Mouse (Mus musculus): ENCODE measurements around the gene Zfp1. TPM values are rescaled to one million over a fixed set of nuclear protein-coding genes. Genes with fewer than 3 reads are reported as not detected.

Gene Zfp1
- polyA plus RNA-seq, 1 experiment from 2014 or later: 15.9 TPM

GRCm38 (mm10) chr8:111613181-111613580, 30.0 kb upstream of the Zfp1 start:
- Histone ChIP-seq H3K9ac (ENCODE audit: low read depth, low read length) (no peak overlapping the region), H3K9me3 (replicated peaks; ENCODE audit: low read length) (no peaks in the 10 kb centered on the region), H3K27ac (no peak overlapping the region), H3K36me3 (ENCODE audit: insufficient read depth, low read length) (no peaks in the 10 kb centered on the region), H3K4me3 (replicated peaks; ENCODE audit: low read depth, low read length) (no peak overlapping the region), H3K4me2 (ENCODE audit: low read length) (no peak overlapping the region), H3K27me3 (ENCODE audit: insufficient read depth, low read length) (no peaks in the 10 kb centered on the region), H3K4me1 (replicated peaks; ENCODE audit: insufficient read depth, low read length) (no peaks in the 10 kb centered on the region)
- DNase-seq (ENCODE audit: low spot score) (no peak), ATAC-seq (replicated peaks; ENCODE audit: low FRiP score, low read depth) (no peak)
- TF ChIP-seq CTCF (IDR thresholded peaks at IDR 0.05; ENCODE audit: low read depth): no peak
- WGBS: 69% methylated on average over 5 of the region's 5 CpGs

- DNase-seq (ENCODE audit: low spot score) (no peak), ATAC-seq (replicated peaks; ENCODE audit: low FRiP score, low read depth) (no peak)
- Histone ChIP-seq H3K36me3 (ENCODE audit: insufficient read depth, low read length) (no peaks in the 10 kb centered on the region), H3K4me2 (ENCODE audit: low read length) (no peak overlapping the region), H3K4me1 (replicated peaks; ENCODE audit: insufficient read depth, low read length) (no peaks in the 10 kb centered on the region), H3K9me3 (replicated peaks; ENCODE audit: low read length) (no peaks in the 10 kb centered on the region), H3K27me3 (ENCODE audit: insufficient read depth, low read length) (no peaks in the 10 kb centered on the region), H3K4me3 (replicated peaks; ENCODE audit: low read depth, low read length) (no peak overlapping the region), H3K9ac (ENCODE audit: low read depth, low read length) (no peak overlapping the region), H3K27ac (no peak overlapping the region)
- TF ChIP-seq CTCF (IDR thresholded peaks at IDR 0.05; ENCODE audit: low read depth): no peak
- 87% methylated on average over 6 of the region's 6 CpGs for WGBS
These were observed 28.2 kb upstream of the Zfp1 start for GRCm38 (mm10) chr8:111614786-111615701.

GRCm38 (mm10) chr8:111617812-111618211, 25.4 kb upstream of the Zfp1 start:
- Histone ChIP-seq H3K9ac (ENCODE audit: low read depth, low read length) (no peak overlapping the region), H3K9me3 (replicated peaks; ENCODE audit: low read length) (no peaks in the 10 kb centered on the region), H3K27ac (no peak overlapping the region), H3K4me3 (replicated peaks; ENCODE audit: low read depth, low read length) (no peak overlapping the region), H3K4me2 (ENCODE audit: low read length) (no peak overlapping the region), H3K4me1 (replicated peaks; ENCODE audit: insufficient read depth, low read length) (no peaks in the 10 kb centered on the region), H3K36me3 (ENCODE audit: insufficient read depth, low read length) (peaks cover 10% of the 10 kb centered on the region; the same call in 1 of the 2 replicates), H3K27me3 (ENCODE audit: insufficient read depth, low read length) (no peaks in the 10 kb centered on the region)
- no peak for ATAC-seq (replicated peaks; ENCODE audit: low FRiP score, low read depth)
- no peak for DNase-seq (ENCODE audit: low spot score)
- no peak for TF ChIP-seq CTCF (IDR thresholded peaks at IDR 0.05; ENCODE audit: low read depth)
- 76% methylated on average over 6 of the region's 6 CpGs for WGBS

DNA sequence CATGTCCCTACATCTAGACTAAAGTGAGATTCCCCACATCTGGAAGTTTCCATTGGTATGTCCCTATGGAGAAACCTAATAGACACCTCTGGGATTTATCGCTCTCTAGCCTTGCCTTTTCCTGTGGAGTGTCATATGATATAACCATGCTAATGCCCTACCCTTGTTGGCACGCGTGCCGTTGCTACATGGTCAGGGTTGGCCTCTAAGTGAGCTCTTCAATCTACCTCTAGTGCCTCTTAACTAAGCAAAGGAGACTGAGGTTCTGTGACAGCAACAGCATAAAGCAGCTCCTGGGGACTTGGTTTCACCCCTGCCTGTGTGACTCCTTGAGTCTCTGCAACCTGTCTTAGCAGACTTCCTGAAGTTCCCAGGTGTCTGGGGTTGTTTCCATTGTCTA, 24.9 kb upstream of the Zfp1 start:
- no peaks in the 10 kb centered on the region for H3K9me3 ChIP-seq (replicated peaks; ENCODE audit: low read length)
- no peaks in the 10 kb centered on the region for H3K4me1 ChIP-seq (replicated peaks; ENCODE audit: insufficient read depth, low read length)
- H3K4me3 ChIP-seq (replicated peaks; ENCODE audit: low read depth, low read length): no peak overlapping the region
- no peak for TF ChIP-seq CTCF (IDR thresholded peaks at IDR 0.05; ENCODE audit: low read depth)
- H3K27me3 ChIP-seq (ENCODE audit: insufficient read depth, low read length): no peaks in the 10 kb centered on the region
- DNase-seq (ENCODE audit: low spot score): no peak
- H3K9ac ChIP-seq (ENCODE audit: low read depth, low read length): no peak overlapping the region
- no peak for ATAC-seq (replicated peaks; ENCODE audit: low FRiP score, low read depth)
- H3K4me2 ChIP-seq (ENCODE audit: low read length): no peak overlapping the region
- H3K27ac ChIP-seq: no peak overlapping the region
- H3K36me3 ChIP-seq (ENCODE audit: insufficient read depth, low read length): peaks cover 13% of the 10 kb centered on the region; the same call in 1 of the 2 replicates
- 95% methylated on average over 4 of the region's 4 CpGs for WGBS

DNA sequence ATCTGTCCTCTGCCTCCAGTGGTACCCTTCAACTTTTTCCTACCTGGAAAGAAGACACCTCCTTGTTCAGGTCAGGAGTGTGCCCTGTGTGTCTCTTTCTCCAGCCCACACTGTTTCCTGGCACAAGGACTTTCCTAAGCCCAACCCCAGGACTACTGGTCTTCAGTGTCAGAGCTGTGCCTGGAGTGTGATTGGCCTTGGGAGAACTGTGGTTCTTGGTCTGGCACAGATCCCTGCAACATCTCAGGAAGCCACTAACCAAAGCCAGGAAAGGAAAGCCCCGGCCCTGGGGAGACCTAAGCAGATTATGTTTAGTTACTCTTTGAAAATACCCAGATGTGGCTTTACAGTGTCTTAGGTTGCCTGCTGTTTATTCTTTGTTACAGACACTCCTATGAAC, 23.3 kb upstream of the Zfp1 start:
- Histone ChIP-seq H3K4me1 (replicated peaks; ENCODE audit: insufficient read depth, low read length) (no peaks in the 10 kb centered on the region), H3K9ac (ENCODE audit: low read depth, low read length) (no peak overlapping the region), H3K27ac (no peak overlapping the region), H3K4me2 (ENCODE audit: low read length) (no peak overlapping the region), H3K27me3 (ENCODE audit: insufficient read depth, low read length) (no peaks in the 10 kb centered on the region), H3K36me3 (ENCODE audit: insufficient read depth, low read length) (peaks cover 13% of the 10 kb centered on the region; the same call in 1 of the 2 replicates), H3K4me3 (replicated peaks; ENCODE audit: low read depth, low read length) (no peak overlapping the region), H3K9me3 (replicated peaks; ENCODE audit: low read length) (no peaks in the 10 kb centered on the region)
- WGBS: 64% methylated on average over 1 of the region's 1 CpGs
- ATAC-seq (replicated peaks; ENCODE audit: low FRiP score, low read depth) (no peak), DNase-seq (ENCODE audit: low spot score) (no peak)
- TF ChIP-seq CTCF (IDR thresholded peaks at IDR 0.05; ENCODE audit: low read depth): no peak

- ATAC-seq (replicated peaks; ENCODE audit: low FRiP score, low read depth): no peak
- WGBS: 70% methylated on average over 3 of the region's 3 CpGs
- no peak overlapping the region for H3K4me3 ChIP-seq (replicated peaks; ENCODE audit: low read depth, low read length)
These were observed 21.1 kb upstream of the Zfp1 start for GRCm38 (mm10) chr8:111622104-111622503.

More at GRCm38 (mm10) chr8:111622104-111622503, 21.1 kb upstream of the Zfp1 start:
- H3K27me3 ChIP-seq (ENCODE audit: insufficient read depth, low read length): no peaks in the 10 kb centered on the region
- H3K4me2 ChIP-seq (ENCODE audit: low read length): no peak overlapping the region
- no peak for TF ChIP-seq CTCF (IDR thresholded peaks at IDR 0.05; ENCODE audit: low read depth)
- peaks cover 13% of the 10 kb centered on the region; the same call in 1 of the 2 replicates for H3K36me3 ChIP-seq (ENCODE audit: insufficient read depth, low read length)
- H3K27ac ChIP-seq: no peak overlapping the region
- H3K9ac ChIP-seq (ENCODE audit: low read depth, low read length): no peak overlapping the region
- no peak for DNase-seq (ENCODE audit: low spot score)
- no peaks in the 10 kb centered on the region for H3K4me1 ChIP-seq (replicated peaks; ENCODE audit: insufficient read depth, low read length)
- H3K9me3 ChIP-seq (replicated peaks; ENCODE audit: low read length): no peaks in the 10 kb centered on the region
